Mouse (Mus musculus) G1E (cell line): ENCODE data around the gene Fggy. TPM values are rescaled to one million over a fixed set of nuclear protein-coding genes. Genes with fewer than 3 reads are reported as not detected.

Experiments
- ATAC-seq: 2 replicates; pipeline ENCODE4 v1.8.0; 2016; ENCODE audit warnings: mild to moderate bottlenecking; ENCODE audit not compliant: insufficient number of reproducible peaks, poor library complexity, low FRiP score, severe bottlenecking; ENCODE audit errors: extremely low read depth
- DNase-seq: peaks from one replicate; pipeline ENCODE4 v3.0.0; 2012; ENCODE audit warnings: low spot score
- H3K27me3 ChIP-seq: 2 replicates; pipeline ENCODE4 v1.6.1; 2012; ENCODE audit warnings: mild to moderate bottlenecking, low read length, inconsistent platforms; ENCODE audit not compliant: insufficient read depth
- H3K36me3 ChIP-seq: replicated peaks from 2 replicates; pipeline ENCODE3; 2012; ENCODE audit warnings: mild to moderate bottlenecking, inconsistent platforms
- H3K4me1 ChIP-seq: 2 replicates; pipeline ENCODE4 v1.6.1; 2012; ENCODE audit warnings: low read depth, low read length, inconsistent platforms, mixed read lengths; ENCODE audit not compliant: insufficient read depth
- H3K4me3 ChIP-seq: 2 replicates; pipeline ENCODE4 v1.5.1; 2012; ENCODE audit warnings: low read depth, mild to moderate bottlenecking, inconsistent platforms, low read length, moderate library complexity, mixed read lengths
- H3K9me3 ChIP-seq: replicated peaks from 2 replicates; pipeline ENCODE4 v1.6.1; 2012; ENCODE audit warnings: inconsistent platforms
- CTCF ChIP-seq: IDR thresholded peaks from 2 replicates; pipeline ENCODE4 v1.5.1; 2012; ENCODE audit warnings: low read depth, low read length, inconsistent platforms, mixed read lengths
- GATA1 ChIP-seq: IDR thresholded peaks from 2 replicates; pipeline ENCODE4 v1.6.1; 2012; ENCODE audit warnings: borderline replicate concordance, low read length, inconsistent platforms, mixed read lengths
- GATA2 ChIP-seq: IDR thresholded peaks from 2 replicates; pipeline ENCODE4 v1.6.1; 2012; ENCODE audit warnings: low read depth, low read length, inconsistent platforms, borderline replicate concordance
- POLR2AphosphoS5 ChIP-seq: IDR thresholded peaks from 2 replicates; pipeline ENCODE4 v1.6.1; 2012; ENCODE audit warnings: low read depth, low read length, inconsistent platforms; ENCODE audit not compliant: insufficient replicate concordance
- TAL1 ChIP-seq: conservative IDR thresholded peaks from 2 replicates; pipeline ENCODE4 v1.6.1; 2012; ENCODE audit warnings: low read depth, low read length, inconsistent platforms, mixed read lengths
- polyA plus RNA-seq: library from polyadenylated mRNA; stranded (reverse); fragments of >175 nt; gene quantifications from 2 replicates; pipeline ENCODE4 v1.2.3, GENCODE M21; 2012
- total RNA-seq, 2 experiments: library from RNA; stranded (forward) in 1 of 2; stranded (reverse) in 1 of 2; fragments of 200-1000 nt in 1 of 2; fragments of >200 nt in 1 of 2; fragmentation: Nextera tagmentation in 1 of 2; gene quantifications; 2 replicates each; pipeline ENCODE4 v1.2.3; 2014 to 2017

The Fggy gene
- total and polyA plus RNA-seq, 3 experiments, result not detected

DNA sequence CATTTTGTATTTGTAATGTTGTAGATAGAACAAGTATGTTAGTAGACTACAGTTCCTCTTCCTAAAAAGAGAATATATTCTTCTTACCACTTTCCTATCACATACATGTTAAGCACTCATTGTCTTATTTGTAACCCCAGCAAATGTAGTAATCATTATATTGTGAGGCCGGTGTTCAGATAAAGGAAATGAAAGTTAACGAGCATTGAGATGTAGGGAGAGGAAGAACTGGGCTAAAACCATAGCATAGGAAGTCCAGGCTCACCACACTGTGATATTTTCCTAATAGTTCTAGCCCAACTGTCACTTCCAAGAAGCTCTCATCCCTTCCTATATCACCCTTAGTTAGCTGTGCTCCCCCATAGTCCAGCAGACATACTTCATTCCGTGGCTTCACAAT, 218.3 kb downstream of the Fggy start:
- no peak for ATAC-seq
- Histone ChIP-seq H3K36me3 (no peaks in the 10 kb centered on the region), H3K9me3 (no peaks in the 10 kb centered on the region), H3K4me3 (no peak overlapping the region), H3K4me1 (no peaks in the 10 kb centered on the region), H3K27me3 (no peaks in the 10 kb centered on the region)
- no peak for DNase-seq
- TF ChIP-seq CTCF (no peak), GATA2 (no peak), TAL1 (no peak), POLR2AphosphoS5 (no peak), GATA1 (no peak)

DNA sequence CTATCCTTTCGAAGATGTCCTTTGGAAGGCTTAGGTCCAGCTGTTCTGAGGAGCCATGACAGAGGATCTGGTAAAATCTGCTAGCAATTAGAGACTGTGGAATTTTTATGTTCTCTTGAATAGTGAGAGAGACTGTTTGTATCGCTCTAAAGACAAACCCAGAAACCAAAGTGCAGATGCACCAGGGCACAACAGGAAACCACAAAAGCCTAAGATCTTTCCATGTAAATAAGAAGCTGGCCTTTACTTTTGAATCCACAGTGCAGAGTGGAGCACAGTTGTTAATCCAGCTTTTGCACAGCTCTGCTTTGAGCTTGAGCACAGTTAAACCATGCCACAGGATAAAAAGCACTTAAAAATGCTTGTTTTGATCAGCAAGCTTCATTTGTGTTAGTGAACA, 220.5 kb downstream of the Fggy start:
- DNase-seq (no peak), ATAC-seq (no peak)
- Histone ChIP-seq H3K36me3 (no peaks in the 10 kb centered on the region), H3K9me3 (no peaks in the 10 kb centered on the region; the same call in 1 of the 2 replicates), H3K4me3 (no peak overlapping the region), H3K27me3 (no peaks in the 10 kb centered on the region), H3K4me1 (no peaks in the 10 kb centered on the region)
- TF ChIP-seq CTCF (no peak), GATA1 (no peak), GATA2 (no peak), POLR2AphosphoS5 (no peak), TAL1 (no peak)

DNA sequence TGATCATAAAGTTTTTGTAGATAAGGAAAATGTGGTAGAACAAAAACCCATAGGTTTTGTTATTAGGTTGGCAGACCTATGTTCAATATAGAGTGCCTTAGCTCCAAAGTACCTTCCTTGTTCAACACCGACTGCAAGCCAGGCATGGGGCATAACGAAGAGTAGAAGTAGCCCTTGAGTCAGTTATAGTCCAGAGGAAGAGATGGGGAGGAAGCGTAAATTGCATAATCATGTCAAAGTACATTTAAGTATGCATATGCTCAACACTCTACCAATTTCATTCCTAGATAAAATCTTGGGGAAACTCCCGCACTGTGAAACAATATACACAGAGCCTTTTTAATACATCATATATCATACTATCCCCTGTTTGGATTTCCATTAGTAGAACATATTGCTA, 221.2 kb downstream of the Fggy start:
- H3K27me3 ChIP-seq, result no peaks in the 10 kb centered on the region
- H3K4me1 ChIP-seq, result no peaks in the 10 kb centered on the region
- DNase-seq (no peak), ATAC-seq (no peak)
- H3K4me3 ChIP-seq, result no peak overlapping the region
- TF ChIP-seq CTCF (no peak), POLR2AphosphoS5 (no peak), TAL1 (no peak), GATA1 (no peak), GATA2 (no peak)
- no peaks in the 10 kb centered on the region; the same call in 1 of the 2 replicates for H3K9me3 ChIP-seq
- no peaks in the 10 kb centered on the region for H3K36me3 ChIP-seq

DNA sequence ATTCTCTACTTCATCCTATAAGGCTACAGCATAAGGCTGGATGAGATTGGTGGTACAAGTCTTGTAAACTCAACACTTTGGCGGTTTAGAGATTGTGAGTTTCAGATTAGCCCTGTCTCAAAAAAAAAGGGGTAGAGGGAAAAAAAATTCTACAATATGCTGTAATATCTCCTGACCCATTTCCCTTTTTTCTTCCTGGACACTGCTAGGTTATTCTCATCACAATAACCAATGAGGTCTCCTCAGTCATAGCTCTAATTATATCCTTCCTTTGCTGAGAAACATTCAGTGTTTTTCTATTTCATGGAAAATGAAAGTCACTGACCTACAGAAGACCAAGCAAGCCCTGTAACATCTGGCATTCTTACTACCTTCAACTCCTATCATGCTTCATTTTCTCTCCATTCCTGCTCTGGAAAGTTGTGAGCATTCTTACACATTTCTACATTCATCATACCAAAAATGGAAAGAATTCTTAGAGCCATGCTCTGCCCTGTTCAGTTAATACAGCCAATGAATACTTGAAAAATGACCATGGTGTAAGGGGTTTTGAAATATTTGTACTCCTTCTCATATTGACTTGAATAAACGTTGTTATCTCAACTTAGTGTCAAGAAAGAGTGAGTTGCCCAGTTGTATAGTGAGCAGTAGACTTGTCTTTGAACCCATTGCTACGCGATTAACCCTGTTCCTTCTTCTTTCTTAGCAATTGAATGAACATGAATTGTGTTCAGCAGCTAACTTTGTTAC, 227.0 kb downstream of the Fggy start:
- no peaks in the 10 kb centered on the region for H3K27me3 ChIP-seq
- TF ChIP-seq POLR2AphosphoS5, result no peak
- TF ChIP-seq GATA1, result no peak
- no peak for TF ChIP-seq TAL1
- TF ChIP-seq GATA2, result no peak
- no peak for TF ChIP-seq CTCF
- no peak for ATAC-seq
- H3K4me3 ChIP-seq, result no peak overlapping the region
- DNase-seq, result no peak
- no peaks in the 10 kb centered on the region for H3K36me3 ChIP-seq
- no peaks in the 10 kb centered on the region for H3K4me1 ChIP-seq
- H3K9me3 ChIP-seq, result no peaks in the 10 kb centered on the region; the same call in 1 of the 2 replicates

DNA sequence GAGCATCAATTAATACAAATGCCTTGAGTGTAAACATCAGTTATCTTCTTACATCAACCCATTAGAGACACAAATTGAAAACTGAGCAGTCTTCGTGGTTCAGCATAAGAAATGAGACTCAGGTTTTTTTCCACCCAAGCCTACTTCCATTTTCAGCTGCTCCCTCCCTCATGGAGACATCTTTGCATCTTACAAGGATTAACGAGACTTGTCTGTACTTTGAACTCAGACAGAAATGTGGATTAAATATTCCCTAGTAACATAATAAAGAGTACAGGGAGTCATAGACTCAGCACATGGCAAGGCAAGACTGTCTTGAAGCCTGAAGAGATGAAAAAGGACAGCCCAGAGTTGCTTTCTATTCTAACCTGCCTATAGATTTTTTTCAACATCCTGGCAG, 230.3 kb downstream of the Fggy start:
- Histone ChIP-seq H3K4me3 (no peak overlapping the region), H3K36me3 (no peaks in the 10 kb centered on the region), H3K4me1 (no peaks in the 10 kb centered on the region), H3K9me3 (no peaks in the 10 kb centered on the region), H3K27me3 (no peaks in the 10 kb centered on the region)
- ATAC-seq (no peak), DNase-seq (no peak)
- TF ChIP-seq GATA2, result no peak
- TF ChIP-seq GATA1, result no peak
- TF ChIP-seq POLR2AphosphoS5, result no peak
- no peak for TF ChIP-seq TAL1
- no peak for TF ChIP-seq CTCF

DNA sequence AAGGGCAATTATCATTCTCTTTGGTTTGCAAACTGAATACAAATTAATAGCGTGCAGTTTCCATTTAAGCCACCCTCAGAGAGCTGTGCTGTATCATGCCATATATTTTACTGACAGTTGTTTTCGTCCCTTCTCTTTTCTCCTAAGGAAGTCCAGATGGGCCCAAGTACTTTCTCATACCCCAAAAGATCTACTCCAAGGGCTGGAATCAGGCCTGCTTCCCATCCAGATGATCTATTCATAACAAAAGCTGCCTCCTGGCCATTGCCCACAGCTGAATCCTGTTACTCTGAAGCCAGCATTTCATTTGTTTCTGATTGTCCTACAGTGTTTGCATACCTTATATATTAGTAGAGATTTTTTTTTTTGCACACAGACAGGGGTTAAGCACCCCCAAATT, 231.6 kb downstream of the Fggy start:
- Histone ChIP-seq H3K27me3 (no peaks in the 10 kb centered on the region), H3K4me1 (no peaks in the 10 kb centered on the region), H3K9me3 (no peaks in the 10 kb centered on the region), H3K4me3 (no peak overlapping the region), H3K36me3 (no peaks in the 10 kb centered on the region)
- TF ChIP-seq TAL1 (no peak), GATA1 (no peak), GATA2 (no peak), POLR2AphosphoS5 (no peak), CTCF (no peak)
- ATAC-seq, result no peak
- no peak for DNase-seq
